Mouse (Mus musculus) neural tube, embryonic 13.5 days (tissue): ENCODE data around the gene Zfp319. TPM values are rescaled to one million over a fixed set of nuclear protein-coding genes. Genes with fewer than 3 reads are reported as not detected.

Experiments
- ATAC-seq: fragments of 200-750 bp; cut with Nextera tagmentation; 2 replicates; pipeline ENCODE4 v1.8.0; 2017; ENCODE audit warnings: low read depth, mild to moderate bottlenecking, moderate TSS enrichment, moderate library complexity
- H3K27ac ChIP-seq: fragments of 300-500 bp; sonication (generic); replicated peaks from 2 replicates; pipeline ENCODE4 v1.5.1; 2015; ENCODE audit warnings: moderate library complexity, mild to moderate bottlenecking, inconsistent platforms
- H3K27me3 ChIP-seq: fragments of 300-500 bp; sonication (generic); 2 replicates; pipeline ENCODE4 v1.6.1; 2015; ENCODE audit warnings: mild to moderate bottlenecking, inconsistent platforms
- H3K36me3 ChIP-seq: fragments of 300-500 bp; sonication (generic); 2 replicates; pipeline ENCODE4 v1.6.1; 2015; ENCODE audit warnings: mild to moderate bottlenecking, inconsistent platforms
- H3K4me1 ChIP-seq: fragments of 300-500 bp; sonication (generic); replicated peaks from 2 replicates; pipeline ENCODE4 v1.6.1; 2015; ENCODE audit warnings: inconsistent platforms
- H3K4me2 ChIP-seq: fragments of 300-500 bp; sonication (generic); 2 replicates; pipeline ENCODE4 v1.6.1; 2015; ENCODE audit warnings: inconsistent platforms, mild to moderate bottlenecking, moderate library complexity
- H3K4me3 ChIP-seq: fragments of 300-500 bp; sonication (generic); 2 replicates; pipeline ENCODE4 v1.5.1; 2015; ENCODE audit warnings: mild to moderate bottlenecking, inconsistent platforms
- H3K9ac ChIP-seq: fragments of 300-500 bp; sonication (generic); 2 replicates; pipeline ENCODE4 v1.6.1; 2015; ENCODE audit warnings: moderate library complexity, mild to moderate bottlenecking, inconsistent platforms
- H3K9me3 ChIP-seq: fragments of 300-500 bp; sonication (generic); 2 replicates; pipeline ENCODE4 v1.6.1; 2016; ENCODE audit warnings: inconsistent platforms
- WGBS: fragments of 180-500 bp; shearing (Covaris S2); methylation state at CpG from one replicate; pipeline ENCODE4 v1.1.7; 2015; 5-methylcytosine and 5-hydroxymethylcytosine counted together
- polyA plus RNA-seq: library from polyadenylated mRNA; unstranded; fragments of >200 nt; fragmentation: Nextera tagmentation; extraction: Ambion mirVana; gene quantifications from 2 replicates; pipeline ENCODE4 v1.2.1, GENCODE M21; 2015

Zfp319 gene
- polyA plus RNA-seq, 1 experiment from 2014 or later: 15.4 TPM

DNA sequence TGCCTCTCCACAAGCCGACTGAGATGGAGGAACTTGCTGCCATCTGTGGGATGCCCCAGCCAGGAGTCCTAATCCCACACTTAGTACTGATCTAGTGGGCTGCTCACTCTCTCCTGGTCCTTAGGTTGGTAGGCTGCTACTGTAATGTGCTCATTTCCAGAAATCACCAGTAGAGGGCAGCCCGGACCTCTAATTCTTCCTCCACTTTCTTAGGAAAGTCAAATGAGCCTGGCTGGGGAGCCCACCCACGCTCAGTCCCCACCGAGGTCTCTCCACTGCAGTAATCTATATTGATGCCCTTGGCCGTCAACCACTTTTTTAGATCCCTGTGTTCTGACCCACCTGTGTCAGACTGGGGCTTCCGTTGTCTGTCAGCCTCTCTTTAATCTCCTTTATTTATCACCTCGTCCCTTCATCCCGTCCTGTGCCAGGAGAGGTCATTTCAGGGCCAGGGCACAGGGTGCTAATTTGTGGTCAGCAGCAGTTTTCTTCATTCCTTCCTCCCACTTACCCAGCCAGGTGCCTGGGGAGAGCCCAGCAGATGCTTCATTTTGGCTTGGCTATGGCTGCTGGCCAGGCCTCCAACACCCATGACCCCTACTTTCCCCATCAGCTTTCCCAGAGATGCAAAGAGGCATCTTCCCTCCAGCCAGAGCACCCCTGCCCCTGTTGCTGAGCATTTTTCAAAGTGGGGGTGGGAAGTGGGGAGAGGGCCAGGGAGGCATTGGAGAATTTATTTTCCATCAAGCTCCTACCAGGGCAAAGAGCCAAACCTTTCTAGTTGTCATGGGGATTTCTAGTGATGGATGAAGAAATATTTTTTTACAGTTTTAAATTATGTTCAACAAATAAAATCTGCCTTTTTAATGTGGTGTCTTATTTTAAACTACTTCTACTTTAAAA lies 15.1 kb upstream of the Zfp319 start:
- Histone ChIP-seq H3K27me3 (peaks cover 4% of the 10 kb centered on the region; the same call in 1 of the 2 replicates), H3K36me3 (peaks cover 25% of the 10 kb centered on the region), H3K4me2 (no peak overlapping the region), H3K4me3 (no peak overlapping the region), H3K9me3 (no peaks in the 10 kb centered on the region), H3K4me1 (peaks cover 39% of the 10 kb centered on the region), H3K27ac (no peak overlapping the region), H3K9ac (no peak overlapping the region)
- 15% methylated on average over 8 of the region's 8 CpGs for WGBS
- peak; percentile 40; the same call in 1 of the 2 replicates for ATAC-seq

DNA sequence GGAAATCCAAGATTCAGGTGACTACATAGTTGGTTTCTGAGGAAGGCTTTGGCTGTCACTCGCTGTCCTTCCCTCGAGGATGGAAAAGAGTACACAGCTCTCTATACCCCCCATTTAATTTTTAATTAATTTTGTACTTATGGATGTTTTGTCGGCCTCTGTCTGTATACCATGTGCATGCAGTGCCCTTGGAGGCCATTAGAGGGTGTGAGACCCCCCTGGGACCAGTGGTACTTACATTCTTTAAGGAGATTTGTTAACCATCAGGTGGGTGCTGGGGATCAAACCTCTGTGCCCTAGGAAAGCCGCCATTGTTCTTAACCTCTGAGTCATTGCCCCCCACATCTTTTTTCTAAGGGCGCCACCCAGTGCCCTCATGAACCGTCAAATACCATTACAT lies 12.9 kb upstream of the Zfp319 start:
- peaks cover 26% of the 10 kb centered on the region for H3K4me1 ChIP-seq
- no peaks in the 10 kb centered on the region for H3K27me3 ChIP-seq
- no peak for ATAC-seq
- H3K9ac ChIP-seq: no peak overlapping the region
- H3K4me2 ChIP-seq: no peak overlapping the region
- H3K9me3 ChIP-seq: no peaks in the 10 kb centered on the region
- peaks cover 46% of the 10 kb centered on the region for H3K36me3 ChIP-seq
- no peak overlapping the region for H3K27ac ChIP-seq
- WGBS: 66% methylated on average over 6 of the region's 6 CpGs
- no peak overlapping the region for H3K4me3 ChIP-seq

DNA sequence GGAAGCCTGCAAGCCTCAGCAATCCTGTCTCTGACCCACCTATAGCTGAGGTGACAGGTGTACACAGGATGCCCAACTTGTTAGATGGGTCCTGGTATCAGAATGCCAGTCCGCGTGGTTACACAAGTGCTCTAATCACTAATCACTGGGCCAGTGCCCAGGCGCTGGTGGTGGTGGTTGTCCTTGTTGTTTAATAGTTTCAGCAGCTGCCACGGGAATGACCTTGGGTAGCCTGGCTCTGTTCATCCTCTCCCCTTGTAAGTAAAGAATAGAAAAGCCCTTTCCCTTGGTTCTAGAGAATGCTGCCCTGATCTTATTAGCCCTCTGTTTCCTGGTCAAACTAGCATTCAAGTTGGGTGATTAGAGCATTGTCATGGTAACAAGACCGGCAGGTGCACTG lies 10.0 kb upstream of the Zfp319 start:
- H3K9me3 ChIP-seq: no peaks in the 10 kb centered on the region
- H3K27ac ChIP-seq: no peak overlapping the region

GRCm38 (mm10) chr8:95336363-95336762 lies 4.6 kb upstream of the Zfp319 start:
- H3K36me3 ChIP-seq: peaks cover 53% of the 10 kb centered on the region

More for the DNA sequence above, 10.0 kb upstream of the Zfp319 start:
- 75% methylated on average over 5 of the region's 5 CpGs for WGBS
- peaks cover 64% of the 10 kb centered on the region for H3K36me3 ChIP-seq
- 0 out of 2 replicates have a peak overlapping the region, but pooled peaks have one; percentile 26 for H3K9ac ChIP-seq
- no peak overlapping the region for H3K4me2 ChIP-seq
- no peak overlapping the region for H3K4me3 ChIP-seq
- H3K4me1 ChIP-seq: peaks cover under 1% of the 10 kb centered on the region; the same call in 1 of the 2 replicates
- no peak for ATAC-seq
- no peaks in the 10 kb centered on the region for H3K27me3 ChIP-seq

DNA sequence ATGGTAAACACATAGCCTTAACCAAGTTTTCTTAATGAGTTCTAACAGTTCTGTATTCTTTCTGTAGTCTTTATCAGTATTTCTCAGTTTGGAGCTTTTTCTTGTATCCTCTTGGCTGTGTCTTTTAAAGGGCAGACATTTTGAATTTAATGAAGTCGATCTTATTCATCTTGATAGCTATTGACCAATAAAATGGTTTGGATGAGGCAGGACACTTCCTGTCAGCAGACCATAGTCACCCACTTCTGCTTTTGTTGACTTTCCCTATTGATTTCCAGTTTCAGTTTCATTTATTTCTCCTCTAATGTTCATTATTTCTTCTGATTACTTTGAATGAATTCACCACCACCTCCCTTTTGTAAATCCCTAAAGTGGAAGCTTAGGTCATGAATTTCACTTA lies 4.0 kb upstream of the Zfp319 start:
- no peaks in the 10 kb centered on the region for H3K9me3 ChIP-seq
- no peak overlapping the region for H3K4me2 ChIP-seq
- peaks cover 13% of the 10 kb centered on the region for H3K4me1 ChIP-seq
- H3K4me3 ChIP-seq: no peak overlapping the region
- H3K36me3 ChIP-seq: peaks cover 46% of the 10 kb centered on the region
- 88% methylated on average over 1 of the region's 1 CpGs for whole genome bisulfite sequencing
- H3K27me3 ChIP-seq: no peaks in the 10 kb centered on the region
- no peak overlapping the region for H3K9ac ChIP-seq
- ATAC-seq: no peak
- no peak overlapping the region for H3K27ac ChIP-seq

More at GRCm38 (mm10) chr8:95336363-95336762, 4.6 kb upstream of the Zfp319 start:
- Histone ChIP-seq H3K9me3 (no peaks in the 10 kb centered on the region), H3K27ac (no peak overlapping the region), H3K4me3 (no peak overlapping the region), H3K9ac (no peak overlapping the region), H3K27me3 (no peaks in the 10 kb centered on the region), H3K4me1 (peaks cover 11% of the 10 kb centered on the region), H3K4me2 (no peak overlapping the region)
- ATAC-seq: no peak

DNA sequence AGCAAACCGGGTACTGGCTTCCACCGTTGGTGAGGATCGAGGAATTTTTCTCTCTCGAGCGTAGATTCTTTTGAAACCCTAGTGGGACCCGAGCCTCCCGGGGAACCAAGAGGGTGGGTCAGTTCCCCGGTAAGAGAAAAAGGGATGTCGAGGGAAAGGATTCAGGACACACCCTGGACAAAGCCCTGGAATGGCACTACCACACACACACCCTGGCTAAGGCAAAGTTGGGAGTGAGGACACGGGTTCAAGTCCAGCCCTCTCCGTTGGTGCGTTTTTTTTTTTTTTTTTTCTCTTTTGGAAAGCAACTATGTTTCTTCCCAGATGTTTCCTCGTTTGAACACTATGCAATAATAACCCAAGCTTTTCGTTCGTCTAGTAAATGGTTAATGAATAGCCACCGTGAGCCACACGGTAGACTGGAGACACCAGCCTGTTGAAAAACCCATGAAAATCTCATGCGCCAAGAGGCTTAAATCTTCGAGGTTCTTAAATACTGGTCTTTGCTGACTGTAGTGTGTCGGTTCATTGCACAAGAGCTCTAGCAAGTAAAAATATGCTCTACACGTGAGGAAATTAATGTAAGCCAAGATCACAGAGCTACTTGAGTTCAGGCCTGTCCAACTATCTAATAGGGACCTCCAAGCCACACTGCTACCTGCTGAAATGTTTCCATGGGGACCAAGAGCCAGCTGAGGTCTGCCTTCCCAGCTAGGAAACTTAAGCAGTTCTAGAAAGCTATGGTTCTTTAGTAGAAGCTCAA lies 868 bp upstream of the Zfp319 start:
- H3K4me1 ChIP-seq: peaks cover 39% of the 10 kb centered on the region
- H3K4me2 ChIP-seq: peak overlapping the region; percentile 94
- H3K27ac ChIP-seq: peak overlapping the region; percentile 93
- peak overlapping the region; percentile 68 for H3K4me3 ChIP-seq
- peak; percentile 33; the same call in 1 of the 2 replicates for ATAC-seq
- WGBS: 22% methylated on average over 21 of the region's 21 CpGs
- H3K27me3 ChIP-seq: no peaks in the 10 kb centered on the region
- H3K9ac ChIP-seq: peak overlapping the region; percentile 86
- peaks cover 45% of the 10 kb centered on the region for H3K36me3 ChIP-seq
- H3K9me3 ChIP-seq: no peaks in the 10 kb centered on the region

DNA sequence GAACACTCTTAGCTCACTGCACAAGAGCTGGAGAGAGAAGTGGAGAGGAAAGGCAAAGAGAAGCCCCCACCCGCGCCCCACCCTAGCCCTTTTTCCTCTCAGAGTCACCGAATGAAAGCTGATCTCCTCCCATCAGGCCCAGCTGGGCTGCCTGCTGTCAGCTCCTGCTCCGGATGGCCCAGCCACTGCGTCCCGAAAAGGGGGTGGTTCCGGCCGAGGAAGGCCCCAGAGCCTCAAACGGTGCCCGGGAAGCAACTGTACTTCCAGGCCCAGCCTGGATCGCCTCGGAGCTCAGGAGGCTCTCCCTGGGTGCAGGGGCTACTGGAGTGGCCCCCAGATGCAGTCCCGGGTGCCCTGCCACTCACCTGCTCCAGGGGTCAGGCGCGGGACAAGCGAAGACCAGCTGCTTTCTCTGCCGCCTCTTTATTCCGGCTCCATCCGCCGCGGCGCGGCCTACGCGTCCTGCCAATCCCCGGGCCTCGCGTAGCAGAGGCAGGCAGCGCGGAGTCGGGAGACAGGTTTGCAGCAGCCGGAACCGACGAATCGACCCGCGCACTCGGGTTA lies 512 bp downstream of the Zfp319 start:
- under 1% methylated on average over 38 of the region's 38 CpGs for WGBS
- H3K27me3 ChIP-seq: no peaks in the 10 kb centered on the region
- H3K4me3 ChIP-seq: peak overlapping the region; percentile 68
- H3K27ac ChIP-seq: peak overlapping the region; percentile 93
- H3K9me3 ChIP-seq: no peaks in the 10 kb centered on the region
- H3K4me2 ChIP-seq: peak overlapping the region; percentile 94
- H3K36me3 ChIP-seq: peaks cover 55% of the 10 kb centered on the region
- peak; percentile 52 for ATAC-seq
- H3K4me1 ChIP-seq: peaks cover 52% of the 10 kb centered on the region
- peak overlapping the region; percentile 86 for H3K9ac ChIP-seq

GRCm38 (mm10) chr8:95330367-95330766 lies 1.4 kb downstream of the Zfp319 start:
- Histone ChIP-seq H3K9me3 (no peaks in the 10 kb centered on the region), H3K4me2 (peak overlapping the region; percentile 94), H3K27ac (0 out of 2 replicates have a peak overlapping the region, but pooled peaks have one; percentile 93), H3K36me3 (peaks cover 63% of the 10 kb centered on the region), H3K4me3 (peak overlapping the region; percentile 68), H3K9ac (peak overlapping the region; percentile 86), H3K27me3 (no peaks in the 10 kb centered on the region), H3K4me1 (peaks cover 59% of the 10 kb centered on the region)
- no peak for ATAC-seq
- 90% methylated on average over 1 of the region's 1 CpGs for WGBS

DNA sequence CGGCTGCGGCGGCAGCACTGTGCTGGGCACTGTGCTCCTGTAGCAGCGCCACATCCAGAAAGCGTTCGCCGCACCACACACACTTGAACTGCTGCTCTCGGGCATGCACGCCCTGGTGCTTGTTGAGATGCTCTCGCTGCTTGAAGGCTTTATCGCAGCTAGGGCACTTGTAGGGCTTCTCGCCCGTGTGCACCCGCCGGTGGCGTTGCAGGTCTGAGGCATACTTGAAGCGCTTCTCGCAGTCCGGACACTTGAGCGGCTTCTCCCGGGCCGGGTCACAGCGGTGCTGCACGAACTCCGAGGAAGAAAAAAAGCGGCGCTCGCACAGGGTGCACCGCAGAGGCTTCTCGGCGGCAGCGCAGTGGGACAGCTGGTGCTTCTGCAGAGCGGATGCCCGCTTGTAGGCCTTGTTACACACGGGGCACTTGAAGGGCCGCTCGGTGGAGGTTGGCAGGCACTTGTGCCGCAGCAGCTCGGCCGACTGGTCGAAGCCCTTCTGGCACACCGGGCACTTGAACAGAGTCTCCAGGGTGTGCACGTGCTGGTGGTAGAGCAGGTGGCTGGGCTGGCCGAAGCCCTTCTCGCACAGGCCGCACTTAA lies 3.8 kb downstream of the Zfp319 start:
- no peak overlapping the region for H3K27ac ChIP-seq
- H3K9me3 ChIP-seq: no peaks in the 10 kb centered on the region
- WGBS: 85% methylated on average over 46 of the region's 46 CpGs
- peaks cover 66% of the 10 kb centered on the region for H3K4me1 ChIP-seq
- no peak overlapping the region for H3K4me2 ChIP-seq
- no peak for ATAC-seq
- no peaks in the 10 kb centered on the region for H3K27me3 ChIP-seq
- no peak overlapping the region for H3K4me3 ChIP-seq
- H3K9ac ChIP-seq: no peak overlapping the region
- H3K36me3 ChIP-seq: peaks cover 67% of the 10 kb centered on the region

- Histone ChIP-seq H3K27ac (no peak overlapping the region), H3K4me3 (no peak overlapping the region), H3K9ac (0 out of 2 replicates have a peak overlapping the region, but pooled peaks have one; percentile 6), H3K4me2 (no peak overlapping the region), H3K9me3 (no peaks in the 10 kb centered on the region), H3K27me3 (no peaks in the 10 kb centered on the region), H3K36me3 (peaks cover 67% of the 10 kb centered on the region), H3K4me1 (peaks cover 60% of the 10 kb centered on the region)
- WGBS: 86% methylated on average over 5 of the region's 5 CpGs
- no peak for ATAC-seq
Measured at GRCm38 (mm10) chr8:95326822-95327221, 4.9 kb downstream of the Zfp319 start.

GRCm38 (mm10) chr8:95324646-95325045 lies 7.1 kb downstream of the Zfp319 start:
- no peaks in the 10 kb centered on the region for H3K9me3 ChIP-seq

More at GRCm38 (mm10) chr8:95324646-95325045, 7.1 kb downstream of the Zfp319 start:
- peak overlapping the region; percentile 38; the same call in 1 of the 2 replicates for H3K27ac ChIP-seq
- H3K27me3 ChIP-seq: peaks cover 10% of the 10 kb centered on the region
- H3K36me3 ChIP-seq: peaks cover 64% of the 10 kb centered on the region
- H3K4me2 ChIP-seq: no peak overlapping the region
- no peak overlapping the region for H3K4me3 ChIP-seq
- peaks cover 60% of the 10 kb centered on the region for H3K4me1 ChIP-seq
- no peak for ATAC-seq
- WGBS: 41% methylated on average over 5 of the region's 5 CpGs
- H3K9ac ChIP-seq: peak overlapping the region; percentile 31; the same call in 1 of the 2 replicates
